Mouse (Mus musculus) E14TG2a.4 (cell line): Measurements from ENCODE around the gene Rap1gap.

Experiments used
- H3K27me3 ChIP-seq: 2 replicates; pipeline ENCODE4 v1.6.1; 2014; ENCODE audit warnings: low read length, control low read depth; ENCODE audit not compliant: insufficient read depth
- H3K36me3 ChIP-seq: 2 replicates; pipeline ENCODE4 v1.6.1; 2014; ENCODE audit warnings: low read length, control low read depth; ENCODE audit not compliant: insufficient read depth
- H3K4me1 ChIP-seq: replicated peaks from 2 replicates; pipeline ENCODE4 v1.6.1; 2014; ENCODE audit warnings: low read depth, low read length, control low read depth
- H3K4me3 ChIP-seq: replicated peaks from 2 replicates; pipeline ENCODE4 v1.5.1; 2014; ENCODE audit warnings: mild to moderate bottlenecking, low read length
- H3K9me3 ChIP-seq: 2 replicates; pipeline ENCODE4 v1.6.1; 2014; ENCODE audit warnings: low read length, control low read depth
- CTCF ChIP-seq: conservative IDR thresholded peaks from 2 replicates; pipeline ENCODE4 v1.5.1; 2014; ENCODE audit warnings: low read length
- NANOG ChIP-seq: IDR thresholded peaks from 2 replicates; pipeline ENCODE4 v1.6.1; 2014; ENCODE audit warnings: borderline replicate concordance, low read length, mixed read lengths
- POU5F1 ChIP-seq: IDR thresholded peaks from 2 replicates; pipeline ENCODE4 v1.6.1; 2014; ENCODE audit warnings: low read length, borderline replicate concordance

The Rap1gap gene

DNA sequence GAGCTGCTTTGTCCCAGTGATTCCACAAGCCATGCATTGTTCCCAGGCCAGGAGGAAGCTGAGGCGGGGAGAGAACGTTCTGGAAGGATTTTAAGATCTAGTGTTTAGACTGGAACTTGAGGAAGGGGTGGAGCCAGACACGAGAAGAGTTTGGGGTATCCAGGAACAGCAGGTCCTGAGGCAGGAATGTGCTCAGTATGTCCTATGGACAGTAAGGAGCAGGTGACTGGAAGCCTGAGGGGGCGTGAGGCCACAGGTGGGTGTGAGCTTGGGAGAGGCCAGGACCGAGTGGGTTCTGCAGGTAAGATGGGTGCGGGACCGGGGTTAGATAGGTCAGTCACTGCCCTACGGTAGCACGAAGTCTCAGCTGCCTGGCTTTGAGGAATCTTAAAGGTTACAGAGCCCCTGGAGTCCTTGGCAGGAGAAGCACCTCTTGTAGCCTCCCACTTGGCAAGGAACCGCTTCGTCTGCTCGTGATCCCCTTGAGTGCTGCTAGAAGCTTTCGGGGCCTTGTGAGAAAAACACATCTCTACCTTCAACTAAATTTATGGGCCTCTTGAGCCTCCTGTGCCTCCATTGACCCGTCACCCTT, 22.8 kb downstream of the Rap1gap start:
- Histone ChIP-seq H3K4me1 (peaks cover 45% of the 10 kb centered on the region), H3K9me3 (no peaks in the 10 kb centered on the region), H3K4me3 (no peak overlapping the region), H3K27me3 (peaks cover 2% of the 10 kb centered on the region), H3K36me3 (no peaks in the 10 kb centered on the region)
- TF ChIP-seq CTCF: no peak
- no peak for TF ChIP-seq POU5F1
- TF ChIP-seq NANOG: no peak

- TF ChIP-seq POU5F1 (no peak), CTCF (no peak), NANOG (no peak)
Observed at GRCm38 (mm10) chr4:137692107-137692902, 27.8 kb downstream of the Rap1gap start.

DNA sequence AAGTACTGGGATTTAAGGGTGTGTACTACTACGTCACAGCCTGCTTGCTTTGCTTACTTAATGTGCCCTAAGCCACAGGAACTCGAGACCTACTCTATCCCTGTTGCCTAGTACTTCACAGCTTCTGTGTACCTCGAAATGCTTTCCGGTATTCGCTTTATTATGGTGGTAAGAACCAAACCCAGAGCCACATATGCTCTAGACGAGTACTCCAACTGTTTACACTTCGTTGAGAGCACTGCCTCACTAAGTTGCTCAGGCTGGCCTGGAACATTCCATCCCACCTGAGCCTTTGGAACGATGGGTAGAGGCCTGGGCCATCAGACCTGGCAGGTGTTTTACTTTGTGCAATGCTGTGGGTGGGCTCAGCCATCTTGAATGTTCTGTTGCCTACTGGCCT, 30.8 kb downstream of the Rap1gap start:
- H3K27me3 ChIP-seq: 0 out of 2 replicates have a peak, but pooled peaks cover 3% of the 10 kb centered on the region
- H3K4me3 ChIP-seq: no peak overlapping the region
- no peak for TF ChIP-seq POU5F1
- no peak for TF ChIP-seq CTCF
- TF ChIP-seq NANOG: no peak
- H3K9me3 ChIP-seq: no peaks in the 10 kb centered on the region
- H3K36me3 ChIP-seq: no peaks in the 10 kb centered on the region
- H3K4me1 ChIP-seq: peaks cover 72% of the 10 kb centered on the region

More at GRCm38 (mm10) chr4:137692107-137692902, 27.8 kb downstream of the Rap1gap start:
- Histone ChIP-seq H3K4me3 (no peak overlapping the region), H3K36me3 (no peaks in the 10 kb centered on the region), H3K4me1 (peaks cover 60% of the 10 kb centered on the region), H3K9me3 (no peaks in the 10 kb centered on the region), H3K27me3 (no peaks in the 10 kb centered on the region)

GRCm38 (mm10) chr4:137695900-137696299, 31.4 kb downstream of the Rap1gap start:
- no peak for TF ChIP-seq CTCF
- TF ChIP-seq NANOG: no peak
- no peak for TF ChIP-seq POU5F1

GRCm38 (mm10) chr4:137697156-137697885, 32.8 kb downstream of the Rap1gap start:
- Histone ChIP-seq H3K4me1 (peaks cover 71% of the 10 kb centered on the region), H3K4me3 (peak overlapping the region; percentile 35; the same call in 1 of the 2 replicates), H3K27me3 (0 out of 2 replicates have a peak, but pooled peaks cover 3% of the 10 kb centered on the region), H3K36me3 (no peaks in the 10 kb centered on the region), H3K9me3 (no peaks in the 10 kb centered on the region)
- TF ChIP-seq CTCF: no peak
- no peak for TF ChIP-seq POU5F1
- no peak for TF ChIP-seq NANOG

More at GRCm38 (mm10) chr4:137695900-137696299, 31.4 kb downstream of the Rap1gap start:
- H3K36me3 ChIP-seq: no peaks in the 10 kb centered on the region
- H3K4me3 ChIP-seq: no peak overlapping the region
- H3K27me3 ChIP-seq: 0 out of 2 replicates have a peak, but pooled peaks cover 3% of the 10 kb centered on the region
- no peaks in the 10 kb centered on the region for H3K9me3 ChIP-seq
- H3K4me1 ChIP-seq: peaks cover 73% of the 10 kb centered on the region

DNA sequence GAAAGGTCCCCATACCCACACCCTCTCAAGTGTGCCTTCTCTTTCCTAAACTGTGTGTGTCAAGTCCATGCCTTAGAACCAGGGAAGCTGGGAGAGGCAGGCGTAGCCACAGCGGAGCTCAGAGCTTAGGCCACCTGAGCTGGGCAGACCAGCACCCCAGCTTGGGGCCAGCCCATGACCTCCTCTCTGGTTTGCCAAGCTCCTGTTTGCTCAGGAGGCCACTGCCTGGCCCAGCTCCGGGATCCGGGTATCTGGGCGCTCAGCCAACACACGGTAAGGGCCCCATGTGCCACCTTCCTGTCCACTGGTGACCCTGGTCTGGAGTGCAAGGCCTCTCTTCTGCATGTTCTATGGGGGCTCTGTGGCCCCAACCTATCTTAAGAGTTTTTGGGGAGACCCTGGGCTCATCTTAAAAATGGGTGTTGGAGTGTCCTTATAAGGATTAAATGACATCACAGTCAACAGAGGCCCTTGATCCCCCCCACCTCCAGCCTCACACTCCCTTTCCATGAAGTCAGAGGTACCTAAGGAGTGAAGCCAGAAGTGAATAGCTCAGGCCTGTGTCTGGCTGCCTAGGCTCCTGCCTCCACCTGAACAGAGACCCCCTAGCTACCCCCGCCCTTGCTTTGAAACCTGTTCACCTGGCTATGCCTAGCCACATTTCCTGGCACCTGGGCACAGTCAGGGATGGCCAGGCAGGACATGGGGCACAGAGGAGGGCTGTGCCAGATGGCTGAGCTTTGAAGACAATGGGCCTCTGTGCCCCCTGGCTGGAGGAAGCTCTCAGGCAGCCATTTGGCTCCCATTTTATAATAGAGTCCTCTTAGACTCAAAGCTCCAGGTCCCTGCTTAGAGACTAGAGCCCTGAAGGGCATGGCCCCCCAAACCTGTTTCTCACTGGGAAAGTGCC, 33.8 kb downstream of the Rap1gap start:
- H3K27me3 ChIP-seq: 0 out of 2 replicates have a peak, but pooled peaks cover 5% of the 10 kb centered on the region
- H3K4me1 ChIP-seq: peaks cover 61% of the 10 kb centered on the region
- no peak for TF ChIP-seq NANOG
- TF ChIP-seq CTCF: no peak
- H3K9me3 ChIP-seq: no peaks in the 10 kb centered on the region
- H3K4me3 ChIP-seq: peak overlapping the region; percentile 35; the same call in 1 of the 2 replicates
- no peaks in the 10 kb centered on the region for H3K36me3 ChIP-seq

DNA sequence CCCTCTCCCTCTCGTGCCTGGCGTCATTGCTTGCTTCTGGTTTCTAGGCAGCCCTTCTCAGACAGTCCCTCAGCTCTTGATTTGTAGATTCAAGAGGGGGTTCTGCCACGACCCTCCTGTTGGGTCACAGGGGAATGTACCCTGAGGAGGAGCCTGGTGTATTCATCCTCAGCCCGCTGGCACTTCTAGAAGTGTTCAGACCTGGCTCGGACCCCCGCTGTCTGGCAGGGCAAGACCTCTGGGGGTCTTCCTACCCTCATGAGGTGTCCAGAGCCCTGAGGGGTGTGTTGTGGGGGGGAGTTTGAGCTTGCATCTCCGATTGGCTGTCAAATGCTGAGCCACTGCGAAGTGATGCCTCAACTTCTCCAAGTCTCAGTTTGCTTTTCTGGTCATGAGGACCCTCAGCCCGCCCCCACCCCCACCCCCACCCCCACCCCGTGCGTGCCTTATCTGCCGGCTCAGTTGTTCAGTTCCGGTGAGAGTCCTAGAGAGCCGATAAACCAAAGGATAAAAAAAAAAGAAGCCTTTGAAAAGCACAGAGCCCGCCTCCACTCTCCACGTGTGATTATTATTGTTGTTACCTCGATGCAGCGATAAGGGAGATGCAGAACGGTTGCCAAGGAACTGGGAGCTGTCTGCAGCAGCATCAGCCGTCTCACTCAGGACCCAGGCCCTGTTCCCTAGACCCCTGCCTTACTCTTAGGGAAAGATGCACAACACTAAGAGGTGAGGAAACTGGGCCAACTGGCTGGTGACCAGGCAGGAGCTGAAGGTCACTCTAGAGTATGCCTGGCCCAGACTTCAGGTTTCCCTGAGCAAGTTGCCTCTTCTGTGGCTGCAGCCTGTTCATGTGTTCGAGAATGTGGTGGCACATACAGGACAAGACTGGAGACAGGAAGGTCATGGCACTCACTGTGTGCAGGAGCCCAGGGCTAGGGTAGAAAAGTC, 35.0 kb downstream of the Rap1gap start:
- no peaks in the 10 kb centered on the region for H3K36me3 ChIP-seq
- 0 out of 2 replicates have a peak, but pooled peaks cover 5% of the 10 kb centered on the region for H3K27me3 ChIP-seq
- TF ChIP-seq NANOG (no peak), POU5F1 (no peak), CTCF (no peak)
- H3K9me3 ChIP-seq: no peaks in the 10 kb centered on the region
- no peak overlapping the region for H3K4me3 ChIP-seq
- H3K4me1 ChIP-seq: peaks cover 62% of the 10 kb centered on the region
